Mouse (Mus musculus): ENCODE results near the gene Zranb1.
A peak's percentile ranks its signal among the peaks of the same experiment; 100 is the strongest.

The Zranb1 gene

DNA sequence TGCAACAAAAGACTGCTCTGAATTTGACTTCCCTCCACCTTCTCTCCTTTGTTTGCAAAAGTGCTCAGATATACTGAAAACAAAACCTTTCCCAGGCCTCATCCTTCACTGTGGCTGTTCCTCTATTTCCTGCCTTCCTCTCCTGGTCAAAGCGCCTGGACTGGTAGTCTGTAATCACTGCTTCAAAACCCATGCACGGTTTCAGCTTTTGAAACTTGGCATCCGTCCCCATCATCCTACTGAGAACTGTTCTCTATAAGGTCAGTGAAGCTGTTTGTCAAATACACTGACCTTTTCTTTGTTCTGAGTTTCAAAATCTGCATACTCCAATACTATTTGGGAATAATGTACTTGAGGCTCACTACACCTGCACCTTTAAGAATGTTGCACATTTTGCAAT lies 3.7 kb upstream of the Zranb1 start:
- peak; percentile 25 for DNase-seq (ENCODE audit: low read depth, low spot score)

DNA sequence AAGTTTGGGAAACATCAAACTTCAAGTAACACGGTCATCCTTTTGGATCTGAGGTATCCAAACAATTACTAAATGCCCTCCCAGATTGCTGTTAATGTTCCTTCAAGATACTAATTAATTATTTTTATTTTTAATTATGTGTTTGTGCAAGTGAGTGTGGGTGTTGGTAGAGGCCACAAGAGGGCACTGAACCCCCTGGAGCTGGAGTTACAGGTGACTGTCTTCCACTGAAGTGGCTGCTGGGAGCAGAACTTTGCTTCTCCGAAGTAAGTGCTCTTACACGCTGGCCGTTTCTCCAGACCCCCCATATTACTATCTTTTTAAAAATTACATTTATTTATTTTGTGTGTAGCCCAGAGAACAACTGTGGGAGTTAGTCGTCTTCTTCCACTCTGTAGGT lies 887 bp upstream of the Zranb1 start:
- peak; percentile 58 for DNase-seq (ENCODE audit: low read depth, low spot score)

GRCm38 (mm10) chr7:132931560-132932351 lies 814 bp downstream of the Zranb1 start:
- DNase-seq (ENCODE audit: low read depth, low spot score) = peak; percentile 60

GRCm38 (mm10) chr7:132933331-132933730 lies 2.4 kb downstream of the Zranb1 start:
- no peak for DNase-seq (ENCODE audit: low read depth, low spot score)

DNA sequence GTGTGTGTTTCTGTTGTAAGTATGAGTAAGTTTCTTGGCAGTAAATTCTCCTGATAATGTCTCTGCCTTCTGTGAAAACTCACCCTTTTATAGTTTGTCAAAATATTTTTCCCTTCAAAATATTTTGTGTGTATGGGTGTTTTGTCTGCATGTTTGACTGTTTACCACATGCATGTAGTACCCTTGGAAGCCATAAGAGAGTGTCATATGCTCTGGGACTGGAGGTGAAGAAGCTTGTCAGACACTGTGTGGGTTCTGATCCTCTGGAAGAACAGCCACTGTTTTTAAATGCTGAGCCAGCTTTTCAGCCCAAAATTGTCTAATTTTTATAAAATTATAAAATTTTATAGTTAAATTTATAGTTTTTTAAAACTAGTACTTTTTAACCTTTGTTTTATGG lies 3.8 kb downstream of the Zranb1 start:
- DNase-seq (ENCODE audit: low read depth, low spot score) = no peak

DNA sequence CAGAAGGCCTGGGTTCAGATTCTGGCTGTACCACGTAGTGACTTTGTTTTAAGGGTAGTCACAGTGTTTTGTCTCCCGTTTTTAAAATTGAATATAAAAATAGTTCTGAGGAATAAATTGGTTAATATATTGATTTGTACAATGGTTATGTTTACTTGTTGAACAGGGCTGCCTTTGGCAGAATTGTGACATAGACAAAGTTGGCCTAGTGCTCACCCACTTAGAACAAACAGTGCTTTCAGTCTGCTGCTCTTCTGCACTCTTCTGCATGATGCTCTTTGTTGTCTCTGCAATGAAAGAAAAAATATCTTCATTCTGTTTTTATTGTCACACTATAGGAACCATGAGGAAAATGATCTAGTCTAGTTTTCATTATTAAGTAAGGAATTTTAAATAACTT lies 8.2 kb downstream of the Zranb1 start:
- no peak for DNase-seq (ENCODE audit: low read depth, low spot score)

- DNase-seq (ENCODE audit: low read depth, low spot score) = no peak
Observed at GRCm38 (mm10) chr7:132940569-132940968, 9.6 kb downstream of the Zranb1 start.

DNA sequence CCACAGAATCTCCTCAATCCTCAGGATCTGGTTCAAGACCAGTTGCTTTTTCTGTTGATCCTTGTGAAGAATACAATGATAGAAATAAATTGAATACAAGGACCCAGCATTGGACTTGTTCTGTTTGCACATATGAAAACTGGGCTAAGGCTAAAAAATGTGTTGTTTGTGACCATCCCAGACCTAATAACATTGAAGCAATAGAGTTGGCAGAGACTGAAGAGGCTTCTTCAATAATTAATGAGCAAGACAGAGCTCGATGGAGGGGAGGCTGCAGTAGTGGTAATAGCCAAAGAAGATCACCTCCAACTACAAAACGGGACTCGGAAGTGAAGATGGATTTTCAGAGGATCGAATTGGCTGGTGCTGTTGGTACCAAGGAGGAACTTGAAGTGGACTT lies 19.0 kb downstream of the Zranb1 start:
- DNase-seq (ENCODE audit: low read depth, low spot score) = no peak

GRCm38 (mm10) chr7:132950613-132951012 lies 19.7 kb downstream of the Zranb1 start:
- DNase-seq (ENCODE audit: low read depth, low spot score) = no peak

- DNase-seq (ENCODE audit: low read depth, low spot score) = no peak
Observed at GRCm38 (mm10) chr7:132964395-132964794, 33.5 kb downstream of the Zranb1 start.

GRCm38 (mm10) chr7:132965707-132966106 lies 34.8 kb downstream of the Zranb1 start:
- no peak for DNase-seq (ENCODE audit: low read depth, low spot score)

- DNase-seq (ENCODE audit: low read depth, low spot score) = no peak
Observed at GRCm38 (mm10) chr7:132972079-132972478, 41.1 kb downstream of the Zranb1 start.

GRCm38 (mm10) chr7:132976079-132976478 lies 45.1 kb downstream of the Zranb1 start:
- no peak for DNase-seq (ENCODE audit: low read depth, low spot score)

- DNase-seq (ENCODE audit: low read depth, low spot score) = no peak
Observed at GRCm38 (mm10) chr7:132977981-132978380, 47.0 kb downstream of the Zranb1 start.

- no peak for DNase-seq (ENCODE audit: low read depth, low spot score)
Observed at GRCm38 (mm10) chr7:132982639-132983038, 51.7 kb downstream of the Zranb1 start.

DNA sequence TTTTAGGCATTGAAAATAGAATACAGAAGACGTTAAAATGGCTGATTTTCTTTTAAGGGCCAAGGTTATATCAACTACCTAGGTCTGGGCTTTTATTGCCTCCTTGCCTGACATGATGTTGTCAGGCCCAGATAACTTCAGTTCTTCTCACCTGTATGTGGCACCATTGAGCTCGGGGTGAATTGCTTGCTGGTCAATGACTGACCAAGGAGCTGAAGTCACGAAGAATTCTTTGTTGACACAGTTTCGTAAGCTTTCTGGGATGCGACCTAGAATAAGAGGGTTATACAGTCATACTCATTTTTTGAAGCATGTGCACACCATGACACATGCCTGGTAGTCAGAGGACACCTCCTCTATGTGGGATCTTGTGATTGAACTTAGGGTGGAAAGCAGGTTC lies 58.9 kb downstream of the Zranb1 start:
- no peak for DNase-seq (ENCODE audit: low read depth, low spot score)

DNA sequence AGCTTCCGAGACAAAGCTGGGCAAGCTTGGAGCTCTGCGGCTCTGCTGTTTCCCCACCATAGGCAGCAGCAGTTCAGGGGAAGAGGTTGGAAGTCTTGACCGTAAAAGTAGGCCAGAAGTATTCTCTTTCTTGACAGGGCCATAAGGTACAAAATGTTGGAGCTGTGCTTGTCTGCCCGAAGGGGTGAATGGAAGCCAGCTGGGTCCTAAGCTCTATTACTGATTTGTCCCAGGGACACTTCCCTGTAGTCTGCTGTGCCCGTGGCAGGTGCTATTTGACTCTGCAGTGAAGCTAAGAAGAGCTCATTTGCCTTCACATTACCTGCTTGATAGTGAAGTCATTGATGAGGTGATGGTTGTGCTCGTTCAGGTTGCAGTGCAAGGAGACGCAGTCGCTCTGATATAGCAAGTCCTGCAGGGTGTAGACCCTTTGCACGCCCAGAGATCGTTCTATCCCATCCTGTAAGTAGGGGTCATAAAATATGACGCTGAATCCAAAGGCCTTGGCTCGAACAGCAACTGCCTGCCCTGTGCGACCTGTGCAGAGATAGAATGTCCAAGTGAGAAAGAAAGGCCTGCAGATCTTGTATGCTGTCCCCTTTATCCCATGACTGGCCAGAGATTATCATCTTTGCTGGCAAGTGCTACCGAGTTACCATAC lies 60.4 kb downstream of the Zranb1 start:
- DNase-seq (ENCODE audit: low read depth, low spot score) = no peak

DNA sequence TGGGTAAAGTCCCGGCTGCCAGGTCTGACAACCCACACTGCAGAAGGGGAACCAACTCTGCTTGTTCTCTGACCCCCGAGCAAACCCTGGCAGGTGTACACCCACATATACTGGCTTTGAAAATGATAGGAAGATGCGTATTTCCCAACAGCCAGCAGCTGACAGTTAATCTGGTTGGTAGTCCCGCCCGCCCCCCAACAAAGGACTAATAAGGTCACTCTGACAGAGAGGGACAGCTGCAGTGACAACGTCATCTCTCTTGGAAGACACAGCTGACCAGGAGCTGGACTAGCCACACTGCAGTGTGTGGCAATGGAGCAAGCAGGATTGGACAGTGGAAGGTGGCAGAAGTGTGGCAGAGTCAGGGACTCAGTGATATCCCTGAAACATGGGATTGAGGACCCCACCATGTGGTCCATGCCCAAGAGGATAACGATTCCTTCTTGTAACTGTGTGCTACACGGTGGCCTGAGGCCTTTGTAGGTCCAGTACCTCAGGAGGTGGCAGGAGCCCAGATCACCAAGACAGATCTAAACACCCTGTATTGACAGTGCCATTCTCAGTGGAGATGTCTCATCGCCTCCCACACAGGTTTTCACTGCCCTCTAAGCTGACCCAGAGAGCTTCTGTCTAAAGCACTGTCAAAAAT lies 62.1 kb downstream of the Zranb1 start:
- DNase-seq (ENCODE audit: low read depth, low spot score) = no peak

DNA sequence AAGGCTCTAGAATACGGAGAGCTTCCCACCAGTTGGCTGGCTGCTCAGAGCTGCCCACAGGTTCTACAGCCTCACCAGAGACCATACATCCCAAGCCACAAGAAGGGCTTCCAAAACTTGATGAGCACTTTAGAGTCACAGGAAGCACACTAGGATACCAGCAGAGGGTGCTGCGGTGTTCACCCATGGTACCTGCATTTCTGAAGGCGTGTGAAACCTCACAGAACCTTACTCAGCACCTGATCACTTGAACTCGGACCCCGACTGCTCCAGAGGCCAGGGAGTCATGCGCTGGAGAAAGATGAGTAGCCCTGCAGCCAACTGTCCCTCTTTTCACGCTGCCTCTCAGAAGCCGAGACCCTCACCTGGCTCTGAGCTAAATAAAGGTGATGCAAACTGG lies 63.2 kb downstream of the Zranb1 start:
- peak; percentile 37 for DNase-seq (ENCODE audit: low read depth, low spot score)

DNA sequence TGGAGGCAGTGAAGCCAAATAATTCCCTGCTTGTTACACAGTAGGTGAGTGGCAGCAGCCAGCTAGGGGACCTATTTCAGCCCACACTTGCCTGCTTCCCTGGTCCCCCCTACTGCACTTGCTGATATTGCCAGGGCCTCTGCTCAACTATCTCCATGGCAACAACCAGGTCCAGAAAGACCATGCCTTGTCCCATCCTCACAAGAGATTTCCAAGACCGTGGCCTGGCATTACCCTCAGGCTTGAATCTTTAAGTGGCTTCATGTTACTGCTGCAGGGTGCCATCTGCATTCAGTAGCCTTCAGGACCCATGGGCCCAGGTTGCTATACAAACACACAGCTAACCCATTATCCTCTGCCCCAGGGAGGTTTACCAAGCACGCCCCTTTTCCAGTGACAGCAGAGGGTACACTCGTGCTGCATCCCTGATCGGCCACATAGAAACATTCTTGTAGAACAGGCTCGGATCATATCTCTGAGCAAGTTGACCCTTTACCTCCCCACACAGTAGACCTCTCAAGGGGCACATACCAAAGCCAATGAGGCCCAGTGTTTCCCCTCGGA lies 63.8 kb downstream of the Zranb1 start:
- no peak for DNase-seq (ENCODE audit: low read depth, low spot score)

- DNase-seq (ENCODE audit: low read depth, low spot score) = peak; percentile 35
Observed at GRCm38 (mm10) chr7:132996391-132996790, 65.4 kb downstream of the Zranb1 start.

DNA sequence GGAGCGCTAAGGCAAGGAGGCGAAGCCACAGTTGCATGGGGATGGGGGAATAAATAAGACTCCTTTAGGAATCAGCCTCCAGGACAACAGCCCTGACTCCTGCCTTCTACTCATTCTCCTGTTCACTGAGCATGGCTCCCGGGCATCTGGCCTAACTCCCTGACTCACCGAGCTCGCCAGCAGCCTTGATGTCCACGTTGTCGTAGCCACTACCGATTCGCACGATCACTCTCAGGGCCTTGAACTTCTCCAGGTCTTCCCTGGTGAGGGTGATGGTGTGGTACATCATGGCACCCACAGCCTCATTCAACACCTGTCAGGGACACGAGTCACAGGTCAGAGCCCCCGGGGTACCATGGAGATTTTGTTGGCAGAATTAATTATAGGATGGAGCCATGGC lies 67.7 kb downstream of the Zranb1 start:
- DNase-seq (ENCODE audit: low read depth, low spot score) = no peak

Data from ZHBTc4 (cell line).